Mouse (Mus musculus) spleen, adult 12 weeks (tissue): ENCODE data around the gene Ociad1.

Experiments
- DNase-seq: peaks from one replicate; pipeline ENCODE4 v3.0.0; 2022; ENCODE audit warnings: low spot score

Ociad1 gene

GRCm38 (mm10) chr5:73292502-73293457, at the start of gene Ociad1:
Gene Ociad1, plus strand, starts transcription at chr5:73292784.
- peak; percentile 89 for DNase-seq

- DNase-seq = no peak
Measured at GRCm38 (mm10) chr5:73244403-73244802, 48.2 kb upstream of the Ociad1 start.

- no peak for DNase-seq
Measured at GRCm38 (mm10) chr5:73246414-73246813, 46.2 kb upstream of the Ociad1 start.

- DNase-seq = no peak
Measured at GRCm38 (mm10) chr5:73248211-73248610, 44.4 kb upstream of the Ociad1 start.

- no peak for DNase-seq
Measured at GRCm38 (mm10) chr5:73249341-73249740, 43.2 kb upstream of the Ociad1 start.

GRCm38 (mm10) chr5:73252739-73253138, 39.8 kb upstream of the Ociad1 start:
- DNase-seq = no peak

GRCm38 (mm10) chr5:73254660-73255059, 37.9 kb upstream of the Ociad1 start:
- no peak for DNase-seq

GRCm38 (mm10) chr5:73255321-73256251, 37.0 kb upstream of the Ociad1 start:
- DNase-seq = peak; percentile 39

- peak; percentile 83 for DNase-seq
Measured at GRCm38 (mm10) chr5:73256352-73257065, 36.1 kb upstream of the Ociad1 start, which contains the start of gene Fryl. Gene Fryl, minus strand, starts transcription at chr5:73256619.

GRCm38 (mm10) chr5:73257096-73257495, 35.5 kb upstream of the Ociad1 start:
- no peak for DNase-seq

- no peak for DNase-seq
Measured at GRCm38 (mm10) chr5:73257723-73258122, 34.9 kb upstream of the Ociad1 start.

GRCm38 (mm10) chr5:73264122-73264521, 28.5 kb upstream of the Ociad1 start:
- DNase-seq = no peak

GRCm38 (mm10) chr5:73265460-73265859, 27.1 kb upstream of the Ociad1 start:
- no peak for DNase-seq

GRCm38 (mm10) chr5:73268636-73269213, 23.9 kb upstream of the Ociad1 start:
- DNase-seq = no peak

- DNase-seq = no peak
Measured at GRCm38 (mm10) chr5:73270612-73271011, 22.0 kb upstream of the Ociad1 start.

- no peak for DNase-seq
Measured at GRCm38 (mm10) chr5:73273171-73273570, 19.4 kb upstream of the Ociad1 start.

- DNase-seq = no peak
Measured at GRCm38 (mm10) chr5:73274941-73275340, 17.6 kb upstream of the Ociad1 start.

- DNase-seq = no peak
Measured at GRCm38 (mm10) chr5:73279190-73279589, 13.4 kb upstream of the Ociad1 start.

- DNase-seq = no peak
Measured at GRCm38 (mm10) chr5:73279732-73280566, 12.6 kb upstream of the Ociad1 start.

GRCm38 (mm10) chr5:73280567-73280850, 12.1 kb upstream of the Ociad1 start:
- DNase-seq = no peak

- DNase-seq = no peak
Measured at GRCm38 (mm10) chr5:73284046-73284445, 8.5 kb upstream of the Ociad1 start.
